Mouse (Mus musculus) heart, postnatal 0 days (tissue): ENCODE data around the gene Carmil1. TPM values are rescaled to one million over a fixed set of nuclear protein-coding genes. Genes with fewer than 3 reads are reported as not detected.

Experiments used
- ATAC-seq: fragments of 200-750 bp; cut with Nextera tagmentation; 2 replicates; pipeline ENCODE4 v1.8.0; 2017; ENCODE audit warnings: low read depth, moderate number of reproducible peaks, moderate library complexity; ENCODE audit not compliant: insufficient read depth
- DNase-seq: peaks from one replicate; pipeline ENCODE4 v3.0.0-alpha.2; 2016; ENCODE audit warnings: low spot score
- H3K27ac ChIP-seq: fragments of 300-500 bp; sonication (generic); 2 replicates; pipeline ENCODE4 v1.5.1; 2014; ENCODE audit warnings: low read depth, mild to moderate bottlenecking
- H3K27me3 ChIP-seq: fragments of 300-500 bp; sonication (generic); 2 replicates; pipeline ENCODE4 v1.6.1; 2014; ENCODE audit warnings: low read length, mixed read lengths; ENCODE audit not compliant: control insufficient read depth, insufficient read depth
- H3K36me3 ChIP-seq: fragments of 300-500 bp; sonication (generic); replicated peaks from 2 replicates; pipeline ENCODE4 v1.6.1; 2014; ENCODE audit warnings: low read length, mixed read lengths; ENCODE audit not compliant: control insufficient read depth, insufficient read depth
- H3K4me1 ChIP-seq: fragments of 300-500 bp; sonication (generic); 2 replicates; pipeline ENCODE4 v1.6.1; 2014; ENCODE audit warnings: antibody characterized with exemption; ENCODE audit not compliant: control insufficient read depth, insufficient read depth
- H3K4me2 ChIP-seq: fragments of 300-500 bp; sonication (generic); 2 replicates; pipeline ENCODE4 v1.6.1; 2014; ENCODE audit warnings: low read depth, mild to moderate bottlenecking, low read length, moderate library complexity
- H3K4me3 ChIP-seq: fragments of 300-500 bp; sonication (generic); 2 replicates; pipeline ENCODE4 v1.5.1; 2014; ENCODE audit warnings: low read depth, low read length
- H3K9ac ChIP-seq: fragments of 300-500 bp; sonication (generic); replicated peaks from 2 replicates; pipeline ENCODE4 v1.6.1; 2014; ENCODE audit warnings: low read depth, low read length, mixed read lengths
- H3K9me3 ChIP-seq: fragments of 300-500 bp; sonication (generic); replicated peaks from 2 replicates; pipeline ENCODE4 v1.6.1; 2016; ENCODE audit warnings: low read length; ENCODE audit not compliant: control insufficient read depth
- CTCF ChIP-seq: IDR thresholded peaks from 2 replicates; pipeline ENCODE4 v1.5.1; 2016; ENCODE audit warnings: antibody characterized with exemption, control low read depth, low read depth
- EP300 ChIP-seq: IDR thresholded peaks from 2 replicates; pipeline ENCODE4 v1.6.1; 2016; ENCODE audit warnings: antibody characterized with exemption, low read depth
- WGBS: fragments of 180-500 bp; shearing (Covaris S2); extraction: QIAGEN DNeasy Blood & Tissue Kit; methylation state at CpG from one replicate; pipeline ENCODE4 v1.1.7; 2014; 5-methylcytosine and 5-hydroxymethylcytosine counted together
- polyA plus RNA-seq: library from polyadenylated mRNA; unstranded; fragments of >200 nt; fragmentation: Nextera tagmentation; extraction: Ambion mirVana; gene quantifications from 2 replicates; pipeline ENCODE4 v1.2.1, GENCODE M21; 2015
- total RNA-seq: library from RNA; depleted of rRNA; stranded (reverse); fragments of >200 nt; gene quantifications from 2 replicates; pipeline ENCODE4 v1.2.3, GENCODE M21; 2014; ENCODE audit warnings: low replicate concordance

Gene Carmil1
- total and polyA plus RNA-seq, 2 experiments from 2014 or later: 1.1 to 4.3 TPM

- no peak overlapping the region for H3K27ac ChIP-seq
- TF ChIP-seq EP300 (no peak), CTCF (no peak)
- ATAC-seq (no peak), DNase-seq (peak; percentile 16)
- H3K36me3 ChIP-seq: no peaks in the 10 kb centered on the region
- H3K27me3 ChIP-seq: no peaks in the 10 kb centered on the region
- no peak overlapping the region for H3K4me2 ChIP-seq
- 52% methylated on average over 11 of the region's 11 CpGs for WGBS
- no peaks in the 10 kb centered on the region; the same call in 1 of the 2 replicates for H3K4me1 ChIP-seq
- no peaks in the 10 kb centered on the region for H3K9me3 ChIP-seq
- H3K4me3 ChIP-seq: no peak overlapping the region
- no peak overlapping the region for H3K9ac ChIP-seq
Measured at GRCm38 (mm10) chr13:24244613-24245012, 36.0 kb downstream of the Carmil1 start.

- H3K9me3 ChIP-seq: no peaks in the 10 kb centered on the region
- no peak overlapping the region for H3K27ac ChIP-seq
- H3K4me3 ChIP-seq: no peak overlapping the region
- DNase-seq: no peak
- no peaks in the 10 kb centered on the region; the same call in 1 of the 2 replicates for H3K4me1 ChIP-seq
- 61% methylated on average over 3 of the region's 4 CpGs for WGBS
- H3K9ac ChIP-seq: no peak overlapping the region
- no peak for ATAC-seq
- no peak overlapping the region for H3K4me2 ChIP-seq
- TF ChIP-seq CTCF (no peak), EP300 (no peak)
- no peaks in the 10 kb centered on the region for H3K27me3 ChIP-seq
- H3K36me3 ChIP-seq: no peaks in the 10 kb centered on the region
Measured at GRCm38 (mm10) chr13:24243964-24244363, 36.6 kb downstream of the Carmil1 start.

GRCm38 (mm10) chr13:24242429-24243106 lies 38.0 kb downstream of the Carmil1 start:
- no peak overlapping the region for H3K9ac ChIP-seq
- H3K27me3 ChIP-seq: no peaks in the 10 kb centered on the region
- WGBS: 69% methylated on average over 5 of the region's 5 CpGs

GRCm38 (mm10) chr13:24241201-24241600 lies 39.4 kb downstream of the Carmil1 start:
- H3K4me3 ChIP-seq: no peak overlapping the region
- no peaks in the 10 kb centered on the region for H3K36me3 ChIP-seq
- peaks cover 4% of the 10 kb centered on the region; the same call in 1 of the 2 replicates for H3K4me1 ChIP-seq
- H3K9me3 ChIP-seq: no peaks in the 10 kb centered on the region
- no peak for ATAC-seq
- no peak for DNase-seq
- no peak overlapping the region for H3K27ac ChIP-seq
- no peaks in the 10 kb centered on the region for H3K27me3 ChIP-seq
- 78% methylated on average over 5 of the region's 5 CpGs for WGBS
- TF ChIP-seq CTCF: no peak
- TF ChIP-seq EP300: no peak
- H3K9ac ChIP-seq: no peak overlapping the region
- no peak overlapping the region for H3K4me2 ChIP-seq

More at GRCm38 (mm10) chr13:24242429-24243106, 38.0 kb downstream of the Carmil1 start:
- Histone ChIP-seq H3K9me3 (no peaks in the 10 kb centered on the region), H3K27ac (no peak overlapping the region), H3K4me3 (no peak overlapping the region), H3K4me1 (peaks cover 4% of the 10 kb centered on the region), H3K4me2 (no peak overlapping the region), H3K36me3 (no peaks in the 10 kb centered on the region)
- no peak for DNase-seq
- ATAC-seq: no peak
- TF ChIP-seq CTCF (no peak), EP300 (no peak)

GRCm38 (mm10) chr13:24240430-24240829 lies 40.2 kb downstream of the Carmil1 start:
- no peak overlapping the region for H3K4me2 ChIP-seq
- TF ChIP-seq CTCF: no peak
- no peak for TF ChIP-seq EP300
- WGBS: 44% methylated on average over 4 of the region's 4 CpGs
- no peaks in the 10 kb centered on the region for H3K27me3 ChIP-seq
- H3K36me3 ChIP-seq: no peaks in the 10 kb centered on the region
- no peak for DNase-seq
- peaks cover 4% of the 10 kb centered on the region; the same call in 1 of the 2 replicates for H3K4me1 ChIP-seq
- no peak overlapping the region for H3K4me3 ChIP-seq
- H3K9ac ChIP-seq: no peak overlapping the region
- no peak for ATAC-seq
- no peaks in the 10 kb centered on the region for H3K9me3 ChIP-seq
- H3K27ac ChIP-seq: no peak overlapping the region
